Mouse (Mus musculus) heart, embryonic 12.5 days (tissue): Measurements from ENCODE around the gene Zscan21. TPM values are rescaled to one million over a fixed set of nuclear protein-coding genes. Genes with fewer than 3 reads are reported as not detected.

Experiments
- ATAC-seq: fragments of 200-750 bp; cut with Nextera tagmentation; 2 replicates; pipeline ENCODE4 v1.8.0; 2017; ENCODE audit warnings: moderate TSS enrichment, moderate library complexity; ENCODE audit not compliant: insufficient number of reproducible peaks, low FRiP score
- H3K27ac ChIP-seq: fragments of 300-500 bp; sonication (generic); 2 replicates; pipeline ENCODE4 v1.5.1; 2016; ENCODE audit warnings: mild to moderate bottlenecking, moderate library complexity; ENCODE audit not compliant: poor library complexity, severe bottlenecking
- H3K27me3 ChIP-seq: fragments of 300-500 bp; sonication (generic); replicated peaks from 2 replicates; pipeline ENCODE4 v1.6.1; 2016; ENCODE audit warnings: mild to moderate bottlenecking, moderate library complexity
- H3K36me3 ChIP-seq: fragments of 300-500 bp; sonication (generic); 2 replicates; pipeline ENCODE4 v1.6.1; 2016; ENCODE audit warnings: mild to moderate bottlenecking, moderate library complexity
- H3K4me1 ChIP-seq: fragments of 300-500 bp; sonication (generic); replicated peaks from 2 replicates; pipeline ENCODE4 v1.6.1; 2016; ENCODE audit warnings: mild to moderate bottlenecking
- H3K4me2 ChIP-seq: fragments of 300-500 bp; sonication (generic); 2 replicates; pipeline ENCODE4 v1.6.1; 2016; ENCODE audit warnings: mild to moderate bottlenecking, moderate library complexity
- H3K4me3 ChIP-seq: fragments of 300-500 bp; sonication (generic); 2 replicates; pipeline ENCODE4 v1.5.1; 2016; ENCODE audit warnings: mild to moderate bottlenecking
- H3K9ac ChIP-seq: fragments of 300-500 bp; sonication (generic); 2 replicates; pipeline ENCODE4 v1.6.1; 2016; ENCODE audit warnings: mild to moderate bottlenecking, moderate library complexity
- H3K9me3 ChIP-seq: fragments of 300-500 bp; sonication (generic); replicated peaks from 2 replicates; pipeline ENCODE4 v1.6.1; 2016; ENCODE audit warnings: mild to moderate bottlenecking, moderate library complexity
- WGBS: fragments of 180-500 bp; shearing (Covaris S2); methylation state at CpG from one replicate; pipeline ENCODE4 v1.1.7; 2016; 5-methylcytosine and 5-hydroxymethylcytosine counted together
- microRNA counts: library from miRNA; unstranded; fragments of <30 nt; microRNA quantifications from one replicate; lab custom pipeline; 2017
- microRNA-seq: library from miRNA; unstranded; fragments of <30 nt; microRNA quantifications from one replicate; pipeline ENCODE4, GENCODE M21; 2017
- polyA plus RNA-seq: library from polyadenylated mRNA; unstranded; fragments of >200 nt; fragmentation: Nextera tagmentation; extraction: Ambion mirVana; gene quantifications from 2 replicates; pipeline ENCODE4 v1.2.1, GENCODE M21; 2016

Zscan21 gene
- polyA plus RNA-seq, 1 experiment from 2014 or later = 37.6 TPM

DNA sequence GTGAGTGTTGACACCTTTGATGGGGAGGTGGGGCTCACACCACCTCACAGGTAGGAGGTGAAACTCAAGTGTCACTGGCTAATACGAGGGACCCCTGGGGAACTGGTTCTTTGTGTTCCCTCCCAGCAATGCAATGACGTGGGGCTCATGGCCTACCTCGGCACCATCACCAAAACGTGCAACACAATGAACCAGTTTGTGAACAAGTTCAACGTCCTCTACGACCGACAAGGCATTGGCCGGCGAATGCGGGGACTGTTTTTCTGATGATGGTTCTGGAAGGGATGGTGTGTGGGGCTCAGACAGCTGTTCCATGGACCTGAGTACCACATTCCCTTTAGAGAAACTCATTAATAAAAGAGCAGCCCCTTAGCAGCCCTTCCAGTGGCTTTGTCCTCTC is 46.9 kb downstream of the Zscan21 start:
- H3K9ac ChIP-seq = no peak overlapping the region
- no peak for ATAC-seq
- no peak overlapping the region for H3K4me2 ChIP-seq
- no peaks in the 10 kb centered on the region for H3K9me3 ChIP-seq
- 79% methylated on average over 10 of the region's 10 CpGs for WGBS
- H3K36me3 ChIP-seq = peaks cover 60% of the 10 kb centered on the region
- no peak overlapping the region for H3K4me3 ChIP-seq
- H3K27ac ChIP-seq = no peak overlapping the region
- H3K27me3 ChIP-seq = no peaks in the 10 kb centered on the region
- peaks cover 9% of the 10 kb centered on the region for H3K4me1 ChIP-seq

DNA sequence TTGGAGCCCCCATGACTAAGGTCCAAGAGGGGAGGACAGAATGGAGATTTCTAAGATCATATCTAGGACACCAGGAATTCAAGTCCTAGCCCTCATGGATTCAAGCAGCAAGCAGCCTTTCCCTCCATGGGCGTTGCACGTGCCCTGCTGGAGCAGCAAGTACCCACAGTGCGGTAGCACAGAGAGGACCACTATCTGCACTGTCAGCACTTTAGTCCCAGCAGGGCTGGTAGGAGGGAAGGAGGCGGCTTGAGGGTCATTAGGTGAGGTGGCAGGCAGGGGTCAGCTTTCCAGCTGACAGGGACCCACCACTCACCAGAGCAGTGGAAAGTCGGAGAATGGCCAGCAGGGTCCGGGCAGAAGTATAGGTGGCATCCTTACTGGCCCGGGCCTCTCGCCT is 48.9 kb downstream of the Zscan21 start:
- H3K4me1 ChIP-seq = peaks cover 16% of the 10 kb centered on the region

DNA sequence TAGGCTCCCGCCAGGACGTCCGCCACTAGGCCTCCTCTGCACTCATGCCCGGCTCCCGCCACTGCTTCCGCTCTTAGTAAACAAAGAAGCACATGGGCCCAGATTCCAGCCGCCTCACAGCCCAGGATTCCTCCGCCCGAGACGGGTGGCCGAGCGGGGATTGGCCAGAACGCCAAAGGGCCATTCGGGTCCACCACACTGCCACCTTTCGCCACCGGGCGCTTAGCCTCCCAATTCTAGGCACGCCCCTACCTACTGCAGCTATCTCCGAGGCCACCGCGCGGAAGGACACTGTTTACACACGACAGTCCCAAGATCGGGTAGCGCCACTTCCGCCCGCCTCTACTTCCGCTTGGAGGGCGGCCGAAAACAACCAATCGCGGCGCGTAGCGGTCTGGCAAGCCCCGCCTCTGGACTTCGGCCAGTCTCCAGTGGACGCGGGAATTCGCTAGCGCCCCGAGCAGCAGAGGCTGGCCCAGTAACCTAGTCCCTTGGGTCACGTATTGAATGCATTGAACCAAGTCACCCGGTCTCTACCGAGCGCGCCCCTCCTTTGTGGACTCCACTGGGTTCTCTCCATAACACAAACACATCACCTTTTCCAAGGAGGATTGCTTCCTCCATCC is 54.3 kb downstream of the Zscan21 start:
- WGBS = under 1% methylated on average over 47 of the region's 47 CpGs
- peak; percentile 91 for ATAC-seq
- peaks cover 17% of the 10 kb centered on the region for H3K4me1 ChIP-seq
- H3K4me3 ChIP-seq = peak overlapping the region; percentile 81
- peak overlapping the region; percentile 97 for H3K27ac ChIP-seq
- peaks cover 61% of the 10 kb centered on the region for H3K36me3 ChIP-seq
- H3K27me3 ChIP-seq = no peaks in the 10 kb centered on the region
- no peaks in the 10 kb centered on the region for H3K9me3 ChIP-seq
- H3K9ac ChIP-seq = peak overlapping the region; percentile 86
- H3K4me2 ChIP-seq = peak overlapping the region; percentile 92

More for the DNA sequence above, 48.9 kb downstream of the Zscan21 start:
- no peak overlapping the region for H3K27ac ChIP-seq
- H3K4me2 ChIP-seq = no peak overlapping the region
- ATAC-seq = no peak
- 78% methylated on average over 8 of the region's 8 CpGs for WGBS
- H3K4me3 ChIP-seq = no peak overlapping the region
- peaks cover 74% of the 10 kb centered on the region for H3K36me3 ChIP-seq
- no peaks in the 10 kb centered on the region for H3K27me3 ChIP-seq
- H3K9ac ChIP-seq = no peak overlapping the region
- H3K9me3 ChIP-seq = no peaks in the 10 kb centered on the region

DNA sequence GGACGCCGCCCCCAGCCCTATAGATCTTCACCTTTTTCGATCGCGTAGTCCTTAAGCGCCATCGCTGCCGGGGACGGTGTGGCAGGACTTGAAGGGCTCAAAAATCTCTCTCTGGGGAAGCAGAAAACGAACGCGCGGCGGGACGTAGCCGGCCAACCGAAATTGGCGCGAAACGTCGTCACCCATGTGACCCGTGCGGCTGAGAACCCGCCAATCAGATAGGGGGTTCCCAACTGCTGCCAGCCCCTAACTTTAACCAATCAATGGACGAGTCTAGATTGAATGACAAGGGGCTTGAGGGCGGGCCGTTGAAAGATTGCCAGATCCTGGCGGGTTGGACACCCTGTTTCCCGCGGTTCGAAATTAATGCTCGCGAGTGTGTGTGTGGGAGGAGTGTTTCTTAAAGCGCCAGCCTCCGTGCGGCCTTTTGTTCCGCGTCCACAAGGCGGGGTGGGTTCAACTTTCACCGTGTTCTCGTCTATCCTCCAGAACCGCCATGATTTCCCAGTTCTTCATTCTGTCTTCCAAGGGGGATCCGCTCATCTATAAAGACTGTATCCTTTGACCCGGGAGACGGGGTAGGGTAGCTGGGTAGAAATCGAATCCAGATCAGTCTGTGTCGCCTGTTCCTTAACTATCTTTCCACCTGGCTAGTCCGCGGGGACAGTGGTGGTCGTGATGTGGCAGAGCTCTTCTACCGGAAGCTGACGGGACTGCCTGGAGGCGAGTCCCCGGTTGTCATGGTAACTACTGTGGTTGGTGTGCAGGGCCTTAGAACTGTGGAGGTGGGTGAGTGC is 55.2 kb downstream of the Zscan21 start, which contains the start of the genes Ap4m1 and Mcm7:
Gene Ap4m1, plus strand, starts transcription at position 308 of the 797 bp plus-strand sequence.
Gene Mcm7, minus strand, starts transcription at position 728 of the 797 bp plus-strand sequence.
- peak within 1 kb of the TSS; percentile 81 for H3K4me3 ChIP-seq
- peak; percentile 94 for ATAC-seq
- H3K27me3 ChIP-seq = no peaks in the 10 kb centered on the region
- H3K9me3 ChIP-seq = no peaks in the 10 kb centered on the region
- peak within 1 kb of the TSS; percentile 92 for H3K4me2 ChIP-seq
- peaks cover 17% of the 10 kb centered on the region for H3K4me1 ChIP-seq
- peak within 1 kb of the TSS; percentile 97 for H3K27ac ChIP-seq
- H3K9ac ChIP-seq = peak within 1 kb of the TSS; percentile 86
- H3K36me3 ChIP-seq = peaks cover 60% of the 10 kb centered on the region
- whole genome bisulfite sequencing = under 1% methylated on average over 54 of the region's 54 CpGs

DNA sequence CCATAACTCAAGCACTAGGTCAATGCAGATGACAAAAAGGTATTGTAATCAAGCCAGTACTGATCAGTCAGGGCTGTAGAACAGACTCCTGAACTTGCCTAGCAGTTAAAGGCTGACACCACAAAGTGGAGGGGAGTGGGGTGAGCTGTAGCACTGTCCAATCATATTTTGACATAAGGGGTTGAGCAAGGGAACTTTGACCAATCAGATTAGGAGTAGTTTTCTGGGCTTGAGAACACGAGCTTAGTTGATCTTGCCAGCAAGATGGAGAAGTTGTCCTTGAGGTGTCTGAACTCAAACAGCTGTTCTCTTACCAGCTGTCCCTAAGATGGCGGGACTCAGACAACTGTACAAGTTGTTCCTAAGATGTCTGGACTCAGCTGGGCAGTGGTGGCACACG is 56.5 kb downstream of the Zscan21 start:
- no peaks in the 10 kb centered on the region for H3K27me3 ChIP-seq
- H3K4me1 ChIP-seq = peaks cover 17% of the 10 kb centered on the region
- no peak for ATAC-seq
- H3K9ac ChIP-seq = no peak overlapping the region
- no peak overlapping the region; the same call in 1 of the 2 replicates for H3K4me3 ChIP-seq
- H3K36me3 ChIP-seq = peaks cover 60% of the 10 kb centered on the region
- WGBS = 84% methylated on average over 3 of the region's 3 CpGs
- no peak overlapping the region for H3K27ac ChIP-seq
- no peaks in the 10 kb centered on the region for H3K9me3 ChIP-seq
- peak overlapping the region; percentile 92 for H3K4me2 ChIP-seq

MicroRNAs encoded within 50 kb of the gene (microRNA counts, 519-probe panel; counts per million panel counts)
- microRNA mmu-miR-106b (lab: Ali Mortazavi, UCI) (5,604 counts per million, percentile 70 among the panel's probes with 10 or more counts), microRNA mmu-miR-25 (lab: Ali Mortazavi, UCI) (7,581 counts per million, percentile 92 among the panel's probes with 10 or more counts), microRNA mmu-miR-93 (lab: Ali Mortazavi, UCI) (5,580 counts per million, percentile 70 among the panel's probes with 10 or more counts)

Small RNA genes lying within 50 kb of the gene (microRNA-seq; reads per million reads assigned to microRNA genes)
- gene Mir106b (5,563 reads per million, percentile 92 among the genes with 10 or more reads in this experiment), gene Mir25 (562 reads per million, percentile 75 among the genes with 10 or more reads in this experiment), gene Mir93 (9,654 reads per million, percentile 95 among the genes with 10 or more reads in this experiment)

Other genes with a start within 250 kb of the Zscan21 start
- 1.9 and 2.7 TPM in 2 replicates for gene Pilrb2, start 245.1 kb upstream of the Zscan21 start, polyA plus RNA-seq
- 0.08 and 0.09 TPM in 2 replicates for gene Cyp3a13, start 195.3 kb upstream of the Zscan21 start, polyA plus RNA-seq
- gene Gjc3, start 153.8 kb upstream of the Zscan21 start, polyA plus RNA-seq = 0.05 TPM in 1 of 2 replicates, not detected in the other
- gene Azgp1, start 135.4 kb upstream of the Zscan21 start, polyA plus RNA-seq = not detected in 2 replicates
- not detected in 2 replicates for gene Smok3a, start 95.6 kb upstream of the Zscan21 start, polyA plus RNA-seq
- gene Smok3b, start 95.5 kb upstream of the Zscan21 start, polyA plus RNA-seq = not detected in 2 replicates
- gene Smok3c, start 63.7 kb upstream of the Zscan21 start, polyA plus RNA-seq = not detected in 2 replicates
- gene Zkscan1, start 31.8 kb upstream of the Zscan21 start, polyA plus RNA-seq = 15.7 and 15.9 TPM in 2 replicates
- 9.9 and 10.0 TPM in 2 replicates for gene Zfp113, start 38.8 kb downstream of the Zscan21 start, polyA plus RNA-seq
- gene Cops6, start 44.2 kb downstream of the Zscan21 start, polyA plus RNA-seq = 249 and 253 TPM in 2 replicates
- 12.1 and 12.6 TPM in 2 replicates for gene Ap4m1, start 55.1 kb downstream of the Zscan21 start, polyA plus RNA-seq
- 136 and 138 TPM in 2 replicates for gene Mcm7, start 55.5 kb downstream of the Zscan21 start, polyA plus RNA-seq
- 73.9 and 78.5 TPM in 2 replicates for gene Taf6, start 70.5 kb downstream of the Zscan21 start, polyA plus RNA-seq
- gene Cnpy4, start 70.6 kb downstream of the Zscan21 start, polyA plus RNA-seq = 26.2 and 26.5 TPM in 2 replicates
- gene Mblac1, start 77.4 kb downstream of the Zscan21 start, polyA plus RNA-seq = 5.1 and 6.2 TPM in 2 replicates
- not detected in 2 replicates for gene Nxpe5, start 109.0 kb downstream of the Zscan21 start, polyA plus RNA-seq
- 62.4 and 70.7 TPM in 2 replicates for gene Lamtor4, start 138.6 kb downstream of the Zscan21 start, polyA plus RNA-seq
- gene BC037034, start 147.1 kb downstream of the Zscan21 start, polyA plus RNA-seq = 7.9 and 8.0 TPM in 2 replicates
- 0.82 and 0.92 TPM in 2 replicates for gene Gal3st4, start 155.9 kb downstream of the Zscan21 start, polyA plus RNA-seq
- gene Gm43720, start 163.1 kb downstream of the Zscan21 start, polyA plus RNA-seq = 0.04 and 0.09 TPM in 2 replicates
- gene Gpc2, start 163.1 kb downstream of the Zscan21 start, polyA plus RNA-seq = 13.1 and 15.1 TPM in 2 replicates
- gene Stag3, start 163.3 kb downstream of the Zscan21 start, polyA plus RNA-seq = 3.3 and 4.5 TPM in 2 replicates
- 0.15 TPM in 1 of 2 replicates, not detected in the other for gene Pvrig, start 225.1 kb downstream of the Zscan21 start, polyA plus RNA-seq